Mouse (Mus musculus): ENCODE measurements around the gene Slc10a6. TPM values are rescaled to one million over a fixed set of nuclear protein-coding genes. Genes with fewer than 3 reads are reported as not detected.

Gene Slc10a6
- polyA plus RNA-seq, 1 experiment from 2014 or later = not detected

GRCm38 (mm10) chr5:103617191-103617590 lies 12.0 kb downstream of the Slc10a6 start:
- no peak for ATAC-seq (ENCODE audit: insufficient read depth)
- H3K9me3 ChIP-seq (replicated peaks) = no peaks in the 10 kb centered on the region
- WGBS (ENCODE audit: insufficient replicate concordance) = 64% methylated on average over 9 of the region's 9 CpGs
- no peaks in the 10 kb centered on the region for H3K36me3 ChIP-seq (replicated peaks)
- H3K4me2 ChIP-seq = no peak overlapping the region
- H3K4me3 ChIP-seq (replicated peaks) = no peak overlapping the region
- no peaks in the 10 kb centered on the region for H3K27me3 ChIP-seq
- no peak overlapping the region for H3K9ac ChIP-seq
- no peak overlapping the region for H3K27ac ChIP-seq (replicated peaks)
- no peaks in the 10 kb centered on the region for H3K4me1 ChIP-seq (replicated peaks)

GRCm38 (mm10) chr5:103614356-103614755 lies 14.8 kb downstream of the Slc10a6 start:
- no peak overlapping the region for H3K27ac ChIP-seq (replicated peaks)
- no peak overlapping the region for H3K4me3 ChIP-seq (replicated peaks)
- H3K36me3 ChIP-seq (replicated peaks) = no peaks in the 10 kb centered on the region
- WGBS (ENCODE audit: insufficient replicate concordance) = 52% methylated on average over 7 of the region's 7 CpGs
- H3K4me2 ChIP-seq = no peak overlapping the region
- no peak overlapping the region for H3K9ac ChIP-seq
- no peaks in the 10 kb centered on the region for H3K9me3 ChIP-seq (replicated peaks)
- no peaks in the 10 kb centered on the region for H3K27me3 ChIP-seq
- no peak for ATAC-seq (ENCODE audit: insufficient read depth)
- no peaks in the 10 kb centered on the region for H3K4me1 ChIP-seq (replicated peaks)

GRCm38 (mm10) chr5:103612316-103612715 lies 16.9 kb downstream of the Slc10a6 start:
- no peaks in the 10 kb centered on the region for H3K4me1 ChIP-seq (replicated peaks)
- H3K4me2 ChIP-seq = no peak overlapping the region
- H3K27ac ChIP-seq (replicated peaks) = no peak overlapping the region
- no peaks in the 10 kb centered on the region for H3K36me3 ChIP-seq (replicated peaks)
- H3K4me3 ChIP-seq (replicated peaks) = no peak overlapping the region
- WGBS (ENCODE audit: insufficient replicate concordance) = 67% methylated on average over 7 of the region's 7 CpGs
- no peaks in the 10 kb centered on the region for H3K27me3 ChIP-seq
- no peak overlapping the region for H3K9ac ChIP-seq
- ATAC-seq (ENCODE audit: insufficient read depth) = no peak
- no peaks in the 10 kb centered on the region for H3K9me3 ChIP-seq (replicated peaks)

GRCm38 (mm10) chr5:103610856-103611472 lies 18.2 kb downstream of the Slc10a6 start:
- no peaks in the 10 kb centered on the region for H3K4me1 ChIP-seq (replicated peaks)
- no peak overlapping the region for H3K9ac ChIP-seq
- H3K4me3 ChIP-seq (replicated peaks) = no peak overlapping the region
- 73% methylated on average over 10 of the region's 10 CpGs for WGBS (ENCODE audit: insufficient replicate concordance)
- ATAC-seq (ENCODE audit: insufficient read depth) = no peak
- no peak overlapping the region for H3K27ac ChIP-seq (replicated peaks)
- no peaks in the 10 kb centered on the region for H3K27me3 ChIP-seq
- no peaks in the 10 kb centered on the region for H3K36me3 ChIP-seq (replicated peaks)
- H3K9me3 ChIP-seq (replicated peaks) = no peaks in the 10 kb centered on the region
- no peak overlapping the region for H3K4me2 ChIP-seq

GRCm38 (mm10) chr5:103610148-103610547 lies 19.1 kb downstream of the Slc10a6 start:
- no peaks in the 10 kb centered on the region for H3K9me3 ChIP-seq (replicated peaks)
- H3K4me2 ChIP-seq = no peak overlapping the region
- WGBS (ENCODE audit: insufficient replicate concordance) = 53% methylated on average over 5 of the region's 5 CpGs
- no peaks in the 10 kb centered on the region for H3K4me1 ChIP-seq (replicated peaks)
- H3K4me3 ChIP-seq (replicated peaks) = no peak overlapping the region
- H3K27me3 ChIP-seq = no peaks in the 10 kb centered on the region
- no peak overlapping the region for H3K27ac ChIP-seq (replicated peaks)
- no peak for ATAC-seq (ENCODE audit: insufficient read depth)
- H3K36me3 ChIP-seq (replicated peaks) = no peaks in the 10 kb centered on the region
- no peak overlapping the region for H3K9ac ChIP-seq

GRCm38 (mm10) chr5:103605707-103606106 lies 23.5 kb downstream of the Slc10a6 start:
- no peak for ATAC-seq (ENCODE audit: insufficient read depth)
- no peak overlapping the region for H3K4me2 ChIP-seq
- H3K27me3 ChIP-seq = no peaks in the 10 kb centered on the region
- no peak overlapping the region for H3K9ac ChIP-seq
- H3K9me3 ChIP-seq (replicated peaks) = no peaks in the 10 kb centered on the region
- no peaks in the 10 kb centered on the region for H3K36me3 ChIP-seq (replicated peaks)
- no peaks in the 10 kb centered on the region for H3K4me1 ChIP-seq (replicated peaks)
- no peak overlapping the region for H3K4me3 ChIP-seq (replicated peaks)
- H3K27ac ChIP-seq (replicated peaks) = no peak overlapping the region
- 70% methylated on average over 7 of the region's 7 CpGs for WGBS (ENCODE audit: insufficient replicate concordance)

GRCm38 (mm10) chr5:103603115-103603893 lies 25.9 kb downstream of the Slc10a6 start:
- ATAC-seq (ENCODE audit: insufficient read depth) = no peak

GRCm38 (mm10) chr5:103598881-103599280 lies 30.3 kb downstream of the Slc10a6 start:
- Histone ChIP-seq H3K36me3 (replicated peaks) (no peaks in the 10 kb centered on the region), H3K27ac (replicated peaks) (no peak overlapping the region), H3K9me3 (replicated peaks) (no peaks in the 10 kb centered on the region), H3K4me1 (replicated peaks) (no peaks in the 10 kb centered on the region; the same call in 1 of the 2 replicates), H3K27me3 (no peaks in the 10 kb centered on the region), H3K9ac (no peak overlapping the region), H3K4me3 (replicated peaks) (no peak overlapping the region), H3K4me2 (no peak overlapping the region)
- no peak for ATAC-seq (ENCODE audit: insufficient read depth)
- 57% methylated on average over 5 of the region's 5 CpGs for WGBS (ENCODE audit: insufficient replicate concordance)

More at GRCm38 (mm10) chr5:103603115-103603893, 25.9 kb downstream of the Slc10a6 start:
- H3K27ac ChIP-seq (replicated peaks) = no peak overlapping the region
- WGBS (ENCODE audit: insufficient replicate concordance) = 61% methylated on average over 11 of the region's 11 CpGs
- H3K36me3 ChIP-seq (replicated peaks) = no peaks in the 10 kb centered on the region
- H3K9ac ChIP-seq = no peak overlapping the region
- H3K4me3 ChIP-seq (replicated peaks) = no peak overlapping the region
- H3K4me1 ChIP-seq (replicated peaks) = no peaks in the 10 kb centered on the region
- H3K9me3 ChIP-seq (replicated peaks) = no peaks in the 10 kb centered on the region
- H3K27me3 ChIP-seq = no peaks in the 10 kb centered on the region
- no peak overlapping the region for H3K4me2 ChIP-seq

GRCm38 (mm10) chr5:103598264-103598663 lies 30.9 kb downstream of the Slc10a6 start:
- Histone ChIP-seq H3K4me3 (replicated peaks) (no peak overlapping the region), H3K27ac (replicated peaks) (no peak overlapping the region)
- WGBS (ENCODE audit: insufficient replicate concordance) = 70% methylated on average over 9 of the region's 9 CpGs

GRCm38 (mm10) chr5:103597604-103598003 lies 31.6 kb downstream of the Slc10a6 start:
- no peak overlapping the region for H3K27ac ChIP-seq (replicated peaks)
- H3K4me1 ChIP-seq (replicated peaks) = no peaks in the 10 kb centered on the region; the same call in 1 of the 2 replicates
- H3K27me3 ChIP-seq = no peaks in the 10 kb centered on the region
- H3K4me3 ChIP-seq (replicated peaks) = no peak overlapping the region
- 59% methylated on average over 6 of the region's 6 CpGs for WGBS (ENCODE audit: insufficient replicate concordance)
- no peak for ATAC-seq (ENCODE audit: insufficient read depth)
- H3K4me2 ChIP-seq = no peak overlapping the region
- no peak overlapping the region for H3K9ac ChIP-seq
- no peaks in the 10 kb centered on the region for H3K9me3 ChIP-seq (replicated peaks)
- H3K36me3 ChIP-seq (replicated peaks) = no peaks in the 10 kb centered on the region

More at GRCm38 (mm10) chr5:103598264-103598663, 30.9 kb downstream of the Slc10a6 start:
- H3K27me3 ChIP-seq = no peaks in the 10 kb centered on the region
- no peak for ATAC-seq (ENCODE audit: insufficient read depth)
- H3K4me1 ChIP-seq (replicated peaks) = no peaks in the 10 kb centered on the region; the same call in 1 of the 2 replicates
- H3K36me3 ChIP-seq (replicated peaks) = no peaks in the 10 kb centered on the region
- H3K9me3 ChIP-seq (replicated peaks) = no peaks in the 10 kb centered on the region
- H3K4me2 ChIP-seq = no peak overlapping the region
- H3K9ac ChIP-seq = no peak overlapping the region

GRCm38 (mm10) chr5:103596467-103597146 lies 32.6 kb downstream of the Slc10a6 start:
- H3K27me3 ChIP-seq = no peaks in the 10 kb centered on the region
- H3K9me3 ChIP-seq (replicated peaks) = no peaks in the 10 kb centered on the region
- no peak overlapping the region for H3K27ac ChIP-seq (replicated peaks)
- WGBS (ENCODE audit: insufficient replicate concordance) = 69% methylated on average over 14 of the region's 14 CpGs
- no peak overlapping the region for H3K9ac ChIP-seq
- H3K4me2 ChIP-seq = no peak overlapping the region
- H3K4me3 ChIP-seq (replicated peaks) = no peak overlapping the region
- ATAC-seq (ENCODE audit: insufficient read depth) = no peak
- no peaks in the 10 kb centered on the region for H3K36me3 ChIP-seq (replicated peaks)
- H3K4me1 ChIP-seq (replicated peaks) = no peaks in the 10 kb centered on the region; the same call in 1 of the 2 replicates

All from liver, embryonic 15.5 days (tissue).